Mouse (Mus musculus) skeletal muscle tissue, adult 2 months (tissue): ENCODE measurements around the gene Slc35e3.
"Not testable (repeated sequence)": the region's sequence is repeated elsewhere in the genome, so short reads cannot be mapped to it uniquely, and the experiment has no call there.

Source experiments
- DNase-seq: peaks from one replicate; pipeline ENCODE4 v3.0.0-alpha.2; 2012; ENCODE audit warnings: low read depth, low spot score

The Slc35e3 gene

DNA sequence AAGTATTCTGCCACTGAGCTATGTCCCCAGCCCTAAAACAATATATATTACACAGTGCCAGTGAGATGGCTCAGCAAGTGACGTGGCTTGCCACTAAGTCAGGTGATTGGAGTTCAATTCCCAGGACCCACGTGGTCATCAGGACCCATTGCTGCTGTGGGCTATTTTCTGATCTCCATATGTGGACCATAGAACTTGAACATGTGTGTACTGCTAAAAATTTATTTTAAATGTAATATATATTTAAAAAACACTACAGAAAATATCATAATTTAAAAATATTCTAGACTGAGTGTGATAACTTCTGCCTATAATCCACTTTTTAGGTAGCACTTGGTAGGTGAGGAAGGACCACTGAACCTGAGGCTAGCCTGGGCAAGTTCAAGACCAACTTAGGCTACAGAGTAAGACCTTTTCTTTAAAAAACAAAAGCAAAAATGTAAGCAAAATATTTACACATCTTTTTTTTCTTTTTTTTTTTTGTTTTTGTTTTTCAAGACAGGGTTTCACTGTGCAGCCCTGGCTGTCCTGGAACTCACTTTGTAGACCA is 16.2 kb upstream of the Slc35e3 start:
- no peak for DNase-seq

GRCm38 (mm10) chr10:117761551-117761950 is 15.4 kb upstream of the Slc35e3 start:
- DNase-seq: no peak

DNA sequence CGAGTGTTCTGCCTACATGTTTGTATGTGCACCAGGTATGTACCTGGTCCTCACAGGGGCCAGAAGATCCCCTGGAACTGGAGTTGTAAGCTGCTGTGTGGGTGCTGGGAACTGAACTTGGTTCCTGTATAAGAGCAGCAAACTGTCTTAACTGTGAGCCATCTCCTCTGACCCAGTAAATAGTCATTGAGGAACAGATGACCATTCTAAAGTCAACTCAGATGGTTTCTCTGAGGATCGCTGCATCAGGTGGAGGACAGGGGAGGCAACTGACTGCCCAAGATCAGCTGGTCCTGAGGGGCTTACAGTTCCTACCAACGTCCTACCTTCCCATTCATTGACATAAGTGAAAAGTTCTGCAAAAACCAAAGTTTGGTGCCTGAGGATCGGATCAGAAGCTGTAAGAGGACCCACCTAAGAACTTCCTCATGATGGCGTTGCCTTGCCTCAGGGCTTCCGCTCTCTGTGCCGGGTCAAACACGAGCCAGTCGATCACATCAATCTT is 14.7 kb upstream of the Slc35e3 start:
- DNase-seq: no peak

GRCm38 (mm10) chr10:117759844-117760630 is 13.9 kb upstream of the Slc35e3 start:
- DNase-seq: no peak

DNA sequence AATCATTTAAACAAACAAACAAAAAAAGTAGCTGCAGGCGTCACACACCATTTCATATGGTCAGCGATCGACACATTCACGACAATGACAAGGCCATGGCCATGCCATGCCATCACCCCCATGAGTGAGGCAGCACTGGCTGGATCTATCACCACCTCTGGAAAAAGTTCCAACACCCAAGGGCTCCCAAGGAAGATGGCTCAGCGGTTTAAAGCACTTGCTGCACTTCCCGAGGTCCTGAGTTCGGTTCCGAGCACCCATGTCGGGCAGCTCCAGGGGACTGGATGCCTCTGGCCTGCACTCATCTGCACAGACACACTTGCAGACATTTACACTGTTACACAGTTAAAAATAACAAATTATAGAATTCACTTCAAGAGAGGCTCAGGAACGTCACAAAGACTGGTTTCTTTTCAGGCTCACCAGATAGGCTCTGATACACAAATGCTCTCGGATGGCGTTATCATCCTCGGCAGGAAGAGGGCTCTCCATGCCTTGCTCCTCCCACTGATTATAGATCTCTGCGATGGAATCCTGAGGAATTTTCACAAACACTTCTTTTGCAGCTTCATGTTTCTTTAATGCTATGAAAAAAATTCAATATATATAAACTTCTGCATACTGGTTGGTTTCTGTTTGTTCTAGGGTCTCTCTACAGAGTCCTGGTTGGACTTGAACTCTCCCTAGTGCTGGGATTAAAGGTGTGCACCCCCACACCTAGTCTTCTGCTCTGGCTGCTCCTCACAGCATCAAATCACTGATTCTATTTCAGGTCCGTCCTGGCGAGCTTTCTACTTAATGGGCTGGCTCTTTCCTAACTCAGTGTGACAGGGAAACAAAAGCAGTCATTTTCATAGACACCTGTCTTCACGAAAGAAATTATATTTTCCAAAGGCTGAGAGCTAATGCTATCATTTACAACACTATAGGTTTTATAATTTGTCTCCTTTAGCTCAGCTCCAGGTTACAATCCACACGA is 12.9 kb upstream of the Slc35e3 start:
- DNase-seq: no peak

DNA sequence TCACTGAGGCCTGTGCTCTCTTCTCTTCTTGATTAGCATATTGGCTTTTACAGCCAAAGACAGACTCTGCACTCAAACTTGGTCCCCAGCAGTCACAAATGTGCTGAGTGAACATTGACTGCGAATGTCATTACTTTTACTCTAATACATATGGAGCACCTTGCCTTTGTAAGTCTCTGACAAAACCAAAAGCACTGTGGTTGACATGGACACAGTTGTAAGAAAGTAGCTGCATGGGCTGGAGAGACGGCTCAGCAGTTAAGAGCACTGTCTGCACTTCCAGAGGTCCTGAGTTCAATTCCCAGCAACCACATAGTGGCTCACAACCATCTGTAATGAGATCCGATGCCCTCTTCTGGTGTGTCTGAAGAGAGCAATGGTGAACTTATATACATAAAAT is 12.2 kb upstream of the Slc35e3 start:
- not testable (repeated sequence) for DNase-seq

DNA sequence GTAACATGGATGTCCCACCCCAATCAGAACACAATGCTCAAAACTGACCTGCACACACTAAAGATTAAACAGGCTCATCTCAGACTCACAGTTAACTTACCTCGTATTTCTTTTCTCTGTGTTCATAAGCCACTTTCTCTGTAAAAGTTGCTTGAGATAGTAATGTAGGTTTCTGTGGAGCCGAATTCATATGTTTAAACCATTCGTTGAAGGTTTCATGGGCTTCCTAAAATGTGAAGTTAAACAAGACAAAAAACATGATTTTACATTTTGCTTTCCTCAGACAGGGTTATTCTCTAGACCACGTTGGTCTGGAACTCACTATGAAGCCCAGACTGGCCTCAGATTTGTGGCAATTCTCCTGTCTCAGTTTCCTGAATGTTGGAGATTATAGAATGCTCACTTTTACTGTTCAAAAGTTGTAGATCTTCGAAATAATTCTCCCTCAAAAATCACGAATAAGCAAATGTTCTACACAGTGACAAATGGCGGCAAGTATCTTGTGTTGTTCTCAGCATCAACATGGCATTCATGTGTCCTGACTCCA is 11.7 kb upstream of the Slc35e3 start:
- no peak for DNase-seq

DNA sequence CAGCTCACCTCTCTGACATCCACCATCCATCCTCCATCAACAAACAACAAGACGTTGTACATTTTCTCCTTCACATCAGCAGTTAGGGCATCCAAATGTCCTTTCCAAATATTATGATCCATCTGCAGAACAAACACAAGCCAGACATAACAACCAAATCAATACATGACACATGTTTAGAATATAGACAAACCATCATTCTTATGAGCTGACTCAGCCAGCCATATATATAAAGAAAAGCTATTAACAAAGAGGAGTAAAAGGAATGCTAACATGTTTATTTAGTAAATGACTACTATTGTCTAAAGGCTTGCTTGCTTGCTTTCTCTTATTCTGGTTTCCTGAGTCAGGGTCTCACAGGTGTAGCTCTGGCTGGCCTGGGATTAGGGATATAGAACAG is 11.1 kb upstream of the Slc35e3 start:
- DNase-seq: no peak

DNA sequence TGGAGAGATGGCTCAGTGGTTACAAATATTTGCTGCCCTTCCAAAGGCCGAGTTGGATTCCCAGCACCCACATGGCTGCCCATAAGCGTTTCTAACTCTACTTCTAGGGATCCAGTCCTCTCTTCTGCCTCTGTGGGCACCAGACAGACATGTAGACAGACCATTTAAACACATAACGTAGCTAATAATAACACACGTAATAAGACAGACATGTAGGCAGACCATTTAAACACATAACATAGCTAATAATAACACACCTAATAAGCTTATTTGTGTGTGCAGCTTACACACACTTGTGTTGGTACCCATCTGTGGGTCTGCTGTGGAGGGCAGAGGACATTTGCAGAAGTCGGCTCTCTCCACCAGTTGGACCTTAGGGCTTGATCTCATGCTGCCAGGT is 10.6 kb upstream of the Slc35e3 start:
- no peak for DNase-seq

DNA sequence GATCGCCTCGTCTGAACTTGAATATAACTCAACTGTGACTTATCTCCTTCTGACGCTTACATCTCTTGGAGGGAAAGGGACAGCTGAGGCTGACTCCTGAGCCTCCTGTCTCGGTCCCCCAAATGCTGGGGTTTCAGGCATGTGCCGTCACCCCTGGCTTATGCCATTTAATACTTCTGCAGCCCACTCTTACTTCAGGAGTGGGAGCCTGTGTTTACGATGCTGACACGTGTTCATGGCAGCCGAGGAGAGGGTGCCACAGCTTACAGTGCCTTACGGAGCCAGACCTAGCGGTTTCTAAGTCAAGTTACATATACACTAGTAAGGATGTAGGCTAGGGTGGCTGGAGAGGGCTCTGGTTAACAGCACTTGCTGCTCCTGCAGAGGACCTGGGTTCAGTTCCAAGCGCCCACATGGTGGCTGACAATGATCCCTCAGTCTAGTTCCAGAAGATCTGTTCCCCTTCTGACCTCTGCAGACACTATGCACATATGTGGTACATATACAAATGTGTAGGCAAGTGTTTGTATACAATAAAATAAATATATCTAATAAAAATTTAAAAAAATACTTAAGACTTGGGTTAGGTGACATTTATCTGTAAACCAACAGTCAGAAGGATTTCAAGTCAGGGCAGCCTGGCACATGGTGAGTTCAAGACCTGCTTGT is 9.8 kb upstream of the Slc35e3 start:
- no peak for DNase-seq

- peak; percentile 16 for DNase-seq
Observed at GRCm38 (mm10) chr10:117755086-117755798, 9.1 kb upstream of the Slc35e3 start.

DNA sequence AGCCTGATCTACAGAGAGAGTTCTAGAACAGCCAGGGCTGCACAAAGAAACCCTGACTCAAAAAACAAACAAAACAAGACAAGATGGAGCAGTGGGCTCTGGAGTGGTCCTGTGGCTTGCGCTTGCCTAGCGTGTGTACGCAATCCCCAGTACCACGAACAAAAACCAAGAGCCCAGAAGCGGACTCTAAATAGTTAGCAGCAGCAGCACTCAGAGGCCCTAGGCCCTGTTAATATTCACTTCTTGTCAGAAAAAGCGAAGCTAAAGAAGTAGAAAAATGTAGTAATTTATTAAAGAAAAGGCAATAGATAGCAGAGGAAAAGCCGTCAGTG is 8.4 kb upstream of the Slc35e3 start:
- no peak for DNase-seq

- no peak for DNase-seq
Observed at GRCm38 (mm10) chr10:117753711-117754608, 7.8 kb upstream of the Slc35e3 start.

GRCm38 (mm10) chr10:117752851-117753647 is 6.9 kb upstream of the Slc35e3 start:
- no peak for DNase-seq

GRCm38 (mm10) chr10:117752304-117752821 is 6.2 kb upstream of the Slc35e3 start:
- DNase-seq: no peak

- no peak for DNase-seq
Observed at GRCm38 (mm10) chr10:117751744-117752143, 5.6 kb upstream of the Slc35e3 start.

DNA sequence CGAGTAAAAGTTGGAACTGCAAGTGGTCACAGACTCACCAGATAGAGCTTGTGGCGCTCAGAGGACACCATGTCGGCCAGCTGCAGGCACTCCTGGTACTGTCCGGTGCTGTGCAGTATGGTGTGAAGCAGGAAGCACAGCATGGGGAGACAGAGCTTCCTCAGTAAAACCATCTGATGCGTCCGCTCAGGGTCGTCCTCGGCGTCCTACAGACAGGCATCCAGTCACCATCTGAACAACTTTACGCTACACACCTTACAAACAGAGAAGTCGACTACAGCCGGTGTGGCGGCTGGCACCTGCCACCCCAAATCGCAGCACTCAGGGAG is 5.1 kb upstream of the Slc35e3 start:
- no peak for DNase-seq

DNA sequence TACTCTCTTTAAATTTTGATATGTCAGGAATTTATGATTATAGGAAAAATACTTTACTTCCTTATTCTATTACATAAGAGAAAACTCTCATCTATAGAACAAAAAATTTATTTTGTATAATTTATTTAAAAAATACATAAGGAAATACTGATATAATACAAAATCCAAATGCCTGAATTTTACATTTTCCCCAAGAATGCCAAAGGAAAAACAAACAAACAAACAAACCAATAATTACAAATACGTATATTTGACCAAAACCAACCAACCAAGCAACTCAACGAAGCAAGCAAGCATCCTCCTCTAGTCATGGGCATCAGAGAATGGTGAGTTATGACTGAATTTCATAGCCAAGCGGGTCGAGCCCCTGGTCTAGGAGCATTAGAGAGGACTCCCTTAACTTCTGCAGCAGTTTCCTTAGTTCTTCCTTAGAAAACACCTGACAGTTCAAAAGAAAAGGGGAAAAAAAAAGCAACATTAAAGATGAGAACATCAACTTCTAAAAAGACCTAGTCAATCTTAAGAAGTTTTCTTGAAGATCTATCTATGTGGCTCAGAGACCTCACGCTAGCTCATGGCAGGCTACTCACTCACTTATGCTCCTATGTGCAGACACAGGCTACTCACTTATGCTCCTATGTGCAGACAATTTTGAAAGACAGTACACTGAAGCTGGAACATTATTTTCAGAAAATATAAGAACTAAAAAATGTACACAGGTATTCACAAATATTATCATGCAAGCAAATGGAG is 4.5 kb upstream of the Slc35e3 start:
- no peak for DNase-seq
